Mouse (Mus musculus): ENCODE results near the gene Alpk1. TPM values are rescaled to one million over a fixed set of nuclear protein-coding genes. Genes with fewer than 3 reads are reported as not detected.

Gene Alpk1
- polyA plus RNA-seq, 1 experiment from 2014 or later = 0.80 TPM

GRCm38 (mm10) chr3:127757886-127758301 is 22.4 kb downstream of the Alpk1 start:
- H3K4me3 ChIP-seq = no peak overlapping the region
- peaks cover 83% of the 10 kb centered on the region for H3K27me3 ChIP-seq
- H3K27ac ChIP-seq = no peak overlapping the region
- H3K9ac ChIP-seq = no peak overlapping the region
- no peaks in the 10 kb centered on the region for H3K9me3 ChIP-seq
- no peaks in the 10 kb centered on the region for H3K36me3 ChIP-seq
- no peak overlapping the region for H3K4me2 ChIP-seq (replicated peaks)
- H3K4me1 ChIP-seq = no peaks in the 10 kb centered on the region
- no peak for ATAC-seq (ENCODE audit: low FRiP score, low read depth)

GRCm38 (mm10) chr3:127756458-127756857 is 23.9 kb downstream of the Alpk1 start:
- no peak overlapping the region for H3K4me2 ChIP-seq (replicated peaks)
- no peak for ATAC-seq (ENCODE audit: low FRiP score, low read depth)
- H3K4me3 ChIP-seq = no peak overlapping the region
- no peak overlapping the region for H3K9ac ChIP-seq
- H3K9me3 ChIP-seq = 0 out of 2 replicates have a peak, but pooled peaks cover 3% of the 10 kb centered on the region
- peaks cover 79% of the 10 kb centered on the region for H3K27me3 ChIP-seq
- WGBS = 84% methylated on average over 6 of the region's 6 CpGs
- H3K36me3 ChIP-seq = no peaks in the 10 kb centered on the region
- no peak overlapping the region for H3K27ac ChIP-seq
- no peaks in the 10 kb centered on the region for H3K4me1 ChIP-seq

- H3K36me3 ChIP-seq = no peaks in the 10 kb centered on the region
- H3K9me3 ChIP-seq = peaks cover 3% of the 10 kb centered on the region; the same call in 1 of the 2 replicates
- ATAC-seq (ENCODE audit: low FRiP score, low read depth) = peak; percentile 24; the same call in 1 of the 2 replicates
- H3K27ac ChIP-seq = no peak overlapping the region
- H3K4me2 ChIP-seq (replicated peaks) = peak overlapping the region; percentile 51
- 11% methylated on average over 12 of the region's 12 CpGs for WGBS
- peaks cover 79% of the 10 kb centered on the region for H3K27me3 ChIP-seq
- no peak overlapping the region for H3K9ac ChIP-seq
- peaks cover 7% of the 10 kb centered on the region; the same call in 1 of the 2 replicates for H3K4me1 ChIP-seq
- H3K4me3 ChIP-seq = 0 out of 2 replicates have a peak overlapping the region, but pooled peaks have one; percentile 7
These were observed 30.3 kb downstream of the Alpk1 start for GRCm38 (mm10) chr3:127749981-127750562.

GRCm38 (mm10) chr3:127749266-127749665 is 31.1 kb downstream of the Alpk1 start:
- peaks cover 3% of the 10 kb centered on the region; the same call in 1 of the 2 replicates for H3K9me3 ChIP-seq
- H3K27me3 ChIP-seq = peaks cover 79% of the 10 kb centered on the region
- H3K4me1 ChIP-seq = peaks cover 7% of the 10 kb centered on the region; the same call in 1 of the 2 replicates
- H3K27ac ChIP-seq = no peak overlapping the region
- H3K4me2 ChIP-seq (replicated peaks) = peak overlapping the region; percentile 25
- ATAC-seq (ENCODE audit: low FRiP score, low read depth) = no peak
- WGBS = 25% methylated on average over 9 of the region's 9 CpGs
- no peak overlapping the region for H3K9ac ChIP-seq
- no peaks in the 10 kb centered on the region for H3K36me3 ChIP-seq
- no peak overlapping the region for H3K4me3 ChIP-seq

GRCm38 (mm10) chr3:127748644-127749043 is 31.7 kb downstream of the Alpk1 start:
- no peak for ATAC-seq (ENCODE audit: low FRiP score, low read depth)
- H3K4me2 ChIP-seq (replicated peaks) = no peak overlapping the region
- no peak overlapping the region for H3K4me3 ChIP-seq
- 42% methylated on average over 4 of the region's 4 CpGs for WGBS
- peaks cover 3% of the 10 kb centered on the region; the same call in 1 of the 2 replicates for H3K9me3 ChIP-seq
- H3K36me3 ChIP-seq = no peaks in the 10 kb centered on the region
- H3K9ac ChIP-seq = no peak overlapping the region
- H3K27me3 ChIP-seq = peaks cover 79% of the 10 kb centered on the region
- H3K4me1 ChIP-seq = peaks cover 7% of the 10 kb centered on the region; the same call in 1 of the 2 replicates
- H3K27ac ChIP-seq = no peak overlapping the region

- no peaks in the 10 kb centered on the region for H3K36me3 ChIP-seq
- WGBS = 10% methylated on average over 16 of the region's 16 CpGs
- H3K4me2 ChIP-seq (replicated peaks) = no peak overlapping the region
- peak overlapping the region; percentile 25; the same call in 1 of the 2 replicates for H3K9ac ChIP-seq
- H3K9me3 ChIP-seq = peaks cover 3% of the 10 kb centered on the region; the same call in 1 of the 2 replicates
- no peak overlapping the region for H3K4me3 ChIP-seq
- H3K27ac ChIP-seq = no peak overlapping the region
- peaks cover 70% of the 10 kb centered on the region for H3K27me3 ChIP-seq
- H3K4me1 ChIP-seq = peaks cover 7% of the 10 kb centered on the region; the same call in 1 of the 2 replicates
- ATAC-seq (ENCODE audit: low FRiP score, low read depth) = no peak
These were observed 34.3 kb downstream of the Alpk1 start for GRCm38 (mm10) chr3:127745911-127746640.

GRCm38 (mm10) chr3:127745504-127745903 is 34.8 kb downstream of the Alpk1 start:
- 5% methylated on average over 6 of the region's 6 CpGs for WGBS
- no peak for ATAC-seq (ENCODE audit: low FRiP score, low read depth)
- Histone ChIP-seq H3K27ac (no peak overlapping the region), H3K4me3 (no peak overlapping the region), H3K4me1 (peaks cover 7% of the 10 kb centered on the region; the same call in 1 of the 2 replicates), H3K36me3 (no peaks in the 10 kb centered on the region), H3K27me3 (peaks cover 65% of the 10 kb centered on the region), H3K4me2 (replicated peaks) (no peak overlapping the region), H3K9me3 (peaks cover 3% of the 10 kb centered on the region; the same call in 1 of the 2 replicates), H3K9ac (no peak overlapping the region)

- H3K4me2 ChIP-seq (replicated peaks) = no peak overlapping the region
- WGBS = 53% methylated on average over 13 of the region's 14 CpGs
- H3K27ac ChIP-seq = no peak overlapping the region
- no peak overlapping the region for H3K4me3 ChIP-seq
- no peaks in the 10 kb centered on the region for H3K36me3 ChIP-seq
- no peak overlapping the region for H3K9ac ChIP-seq
- peaks cover 7% of the 10 kb centered on the region; the same call in 1 of the 2 replicates for H3K4me1 ChIP-seq
- ATAC-seq (ENCODE audit: low FRiP score, low read depth) = no peak
- H3K27me3 ChIP-seq = peaks cover 52% of the 10 kb centered on the region
- peaks cover 3% of the 10 kb centered on the region; the same call in 1 of the 2 replicates for H3K9me3 ChIP-seq
These were observed 36.5 kb downstream of the Alpk1 start for GRCm38 (mm10) chr3:127743614-127744365.

GRCm38 (mm10) chr3:127741473-127741872 is 38.9 kb downstream of the Alpk1 start:
- H3K4me2 ChIP-seq (replicated peaks) = no peak overlapping the region
- 92% methylated on average over 3 of the region's 3 CpGs for WGBS
- H3K4me3 ChIP-seq = no peak overlapping the region
- H3K27me3 ChIP-seq = peaks cover 31% of the 10 kb centered on the region
- 0 out of 2 replicates have a peak, but pooled peaks cover 3% of the 10 kb centered on the region for H3K9me3 ChIP-seq
- no peaks in the 10 kb centered on the region for H3K36me3 ChIP-seq
- H3K4me1 ChIP-seq = peaks cover 7% of the 10 kb centered on the region; the same call in 1 of the 2 replicates
- no peak overlapping the region for H3K9ac ChIP-seq
- no peak for ATAC-seq (ENCODE audit: low FRiP score, low read depth)
- H3K27ac ChIP-seq = no peak overlapping the region

- no peaks in the 10 kb centered on the region for H3K4me1 ChIP-seq
- peaks cover 8% of the 10 kb centered on the region; the same call in 1 of the 2 replicates for H3K27me3 ChIP-seq
- H3K4me3 ChIP-seq = no peak overlapping the region
- H3K9me3 ChIP-seq = 0 out of 2 replicates have a peak, but pooled peaks cover 3% of the 10 kb centered on the region
- H3K27ac ChIP-seq = no peak overlapping the region
- H3K4me2 ChIP-seq (replicated peaks) = no peak overlapping the region
- no peaks in the 10 kb centered on the region for H3K36me3 ChIP-seq
- 92% methylated on average over 5 of the region's 5 CpGs for WGBS
- H3K9ac ChIP-seq = no peak overlapping the region
- ATAC-seq (ENCODE audit: low FRiP score, low read depth) = no peak
These were observed 42.5 kb downstream of the Alpk1 start for GRCm38 (mm10) chr3:127737876-127738275.

- WGBS = 88% methylated on average over 3 of the region's 3 CpGs
These were observed 44.9 kb downstream of the Alpk1 start for GRCm38 (mm10) chr3:127735395-127735794.

More at GRCm38 (mm10) chr3:127735395-127735794, 44.9 kb downstream of the Alpk1 start:
- H3K36me3 ChIP-seq = no peaks in the 10 kb centered on the region
- no peak overlapping the region for H3K4me2 ChIP-seq (replicated peaks)
- peaks cover 8% of the 10 kb centered on the region; the same call in 1 of the 2 replicates for H3K27me3 ChIP-seq
- no peak overlapping the region for H3K9ac ChIP-seq
- no peaks in the 10 kb centered on the region for H3K9me3 ChIP-seq
- no peaks in the 10 kb centered on the region for H3K4me1 ChIP-seq
- no peak for ATAC-seq (ENCODE audit: low FRiP score, low read depth)
- H3K27ac ChIP-seq = no peak overlapping the region
- no peak overlapping the region for H3K4me3 ChIP-seq
